Mouse (Mus musculus): ENCODE measurements at regions not wholly inside any gene's neighbourhood (a gene's known extent, or its start where the extent isn't known, plus 50 kb on each side); places are given as distances from the start of the nearest gene placed in this dataset.

DNA sequence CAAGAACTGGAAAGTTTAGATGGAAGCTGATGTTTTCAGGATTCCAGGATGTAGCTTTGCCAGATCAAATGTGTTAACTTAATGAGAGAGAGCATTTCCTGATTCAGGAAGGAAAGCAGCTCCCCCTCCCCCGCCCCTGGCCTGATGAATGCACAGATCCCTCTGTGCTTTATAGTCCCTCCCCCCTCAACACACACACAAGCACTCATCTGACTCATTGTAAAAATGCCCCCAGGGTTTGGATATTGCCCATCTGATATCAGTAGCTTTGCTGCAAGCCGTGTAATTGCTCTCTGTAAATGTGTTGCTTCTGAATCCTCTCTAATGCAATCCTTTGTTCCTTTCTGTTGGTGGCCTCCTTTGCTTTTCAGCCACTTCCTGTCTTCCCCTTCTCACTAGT, 221.5 kb upstream of the Cxxc4 start:
- Histone ChIP-seq H3K9me3 (no peaks in the 10 kb centered on the region), H3K27ac (peak overlapping the region; percentile 64), H3K27me3 (ENCODE audit: insufficient read depth, poor library complexity, severe bottlenecking) (no peaks in the 10 kb centered on the region), H3K4me1 (replicated peaks) (peaks cover 5% of the 10 kb centered on the region; the same call in 1 of the 2 replicates), H3K36me3 (no peaks in the 10 kb centered on the region), H3K4me3 (no peak overlapping the region)
- WGBS, result 63% methylated on average over 2 of the region's 2 CpGs
- peak; percentile 13 for DNase-seq (ENCODE audit: low spot score)

DNA sequence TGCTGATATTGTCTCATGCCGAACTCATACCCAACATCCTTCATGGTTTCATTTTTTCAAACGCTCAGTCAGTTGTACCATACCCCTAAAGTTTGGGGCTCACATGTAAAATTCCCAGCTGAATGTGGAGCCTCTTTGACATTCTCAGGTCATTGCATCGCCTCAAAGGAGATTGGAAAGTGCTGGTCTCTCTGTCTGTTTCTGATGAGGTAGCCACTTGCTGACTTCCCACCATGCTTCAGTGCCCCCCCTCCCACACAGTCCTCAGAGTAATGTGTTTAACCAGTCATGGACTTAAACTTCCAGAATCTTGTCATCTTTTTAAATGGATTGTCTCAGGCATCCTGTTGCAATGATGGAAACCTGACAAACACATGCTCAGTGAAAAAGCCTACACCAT, 220.9 kb upstream of the Cxxc4 start:
- no peaks in the 10 kb centered on the region for H3K27me3 ChIP-seq (ENCODE audit: insufficient read depth, poor library complexity, severe bottlenecking)
- 82% methylated on average over 3 of the region's 3 CpGs for WGBS
- H3K4me3 ChIP-seq, result no peak overlapping the region
- H3K9me3 ChIP-seq, result no peaks in the 10 kb centered on the region
- peaks cover 5% of the 10 kb centered on the region; the same call in 1 of the 2 replicates for H3K4me1 ChIP-seq (replicated peaks)
- H3K36me3 ChIP-seq, result no peaks in the 10 kb centered on the region
- H3K27ac ChIP-seq, result no peak overlapping the region
- DNase-seq (ENCODE audit: low spot score), result no peak

DNA sequence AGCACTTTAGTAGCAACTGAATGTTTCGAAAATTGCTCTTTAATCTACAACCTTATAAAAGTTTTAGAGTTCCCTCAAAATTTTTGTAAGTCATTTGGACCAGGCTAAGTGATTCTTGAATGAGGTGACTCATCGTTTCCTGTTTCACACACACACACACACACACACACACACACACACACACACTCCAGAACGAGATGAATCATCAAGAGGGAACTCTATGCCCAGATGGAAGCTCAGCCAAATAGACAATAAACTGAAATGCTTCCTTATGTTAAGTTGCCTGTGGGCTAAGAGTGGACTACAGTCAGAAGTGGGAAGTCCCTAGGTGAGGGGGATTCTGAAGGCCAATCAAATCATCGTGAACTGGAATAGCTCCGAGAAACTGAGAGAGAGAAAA, 202.4 kb upstream of the Cxxc4 start:
- DNase-seq (ENCODE audit: low spot score), result no peak
- Histone ChIP-seq H3K4me1 (replicated peaks) (no peaks in the 10 kb centered on the region), H3K36me3 (no peaks in the 10 kb centered on the region), H3K27me3 (ENCODE audit: insufficient read depth, poor library complexity, severe bottlenecking) (no peaks in the 10 kb centered on the region), H3K4me3 (no peak overlapping the region), H3K27ac (no peak overlapping the region), H3K9me3 (no peaks in the 10 kb centered on the region)
- 78% methylated on average over 5 of the region's 5 CpGs for WGBS

DNA sequence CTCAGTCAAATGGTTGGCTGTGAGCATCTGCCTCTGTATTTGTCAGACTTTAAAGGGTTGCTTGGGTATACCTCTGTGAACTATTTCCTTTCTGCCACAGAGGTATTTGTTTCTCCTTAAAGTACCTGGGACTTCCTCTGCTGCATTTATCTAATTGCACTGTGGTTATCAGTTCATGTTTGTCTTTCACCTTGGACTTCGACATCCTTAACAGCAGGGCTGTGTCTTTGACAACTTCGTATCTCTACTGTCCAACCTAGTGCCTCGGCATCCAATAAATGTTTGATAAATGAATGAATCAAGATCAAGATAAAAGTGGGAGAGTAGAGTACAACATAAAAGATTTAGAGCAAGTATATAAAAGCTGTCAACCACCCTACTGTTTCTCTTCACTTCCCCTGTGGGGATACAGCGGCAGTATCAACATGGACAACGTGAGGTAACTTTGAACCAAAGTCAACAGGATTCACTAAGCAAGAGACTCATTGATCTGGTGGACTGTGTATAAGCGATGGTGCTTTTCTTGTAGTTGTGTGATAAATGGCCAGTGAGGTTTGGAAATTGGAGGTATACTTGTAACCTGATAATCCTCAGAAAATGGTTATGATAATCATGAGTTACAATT, 199.9 kb upstream of the Cxxc4 start:
- Histone ChIP-seq H3K4me3 (no peak overlapping the region), H3K36me3 (no peaks in the 10 kb centered on the region), H3K4me1 (replicated peaks) (no peaks in the 10 kb centered on the region), H3K27ac (no peak overlapping the region), H3K9me3 (no peaks in the 10 kb centered on the region), H3K27me3 (ENCODE audit: insufficient read depth, poor library complexity, severe bottlenecking) (no peaks in the 10 kb centered on the region)
- 93% methylated on average over 6 of the region's 6 CpGs for WGBS
- no peak for DNase-seq (ENCODE audit: low spot score)

DNA sequence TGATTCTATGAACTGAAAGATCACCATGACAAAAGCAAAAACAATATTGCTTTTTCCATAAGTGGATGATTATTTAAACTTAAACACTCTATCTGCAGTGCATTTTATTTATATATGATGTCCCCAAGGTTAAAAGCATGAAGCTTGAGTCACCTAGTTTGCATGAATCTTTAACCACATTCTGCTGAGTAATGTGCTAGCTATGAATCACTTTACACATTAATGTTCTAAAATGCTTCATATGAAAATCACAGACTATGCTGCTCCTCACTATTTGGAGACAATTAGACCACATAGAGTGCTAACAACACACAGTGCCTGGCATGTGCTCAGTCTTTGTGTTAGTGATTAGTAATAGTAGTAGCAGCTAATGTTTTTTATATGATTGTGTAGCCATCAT, 185.6 kb upstream of the Cxxc4 start:
- no peaks in the 10 kb centered on the region for H3K9me3 ChIP-seq
- no peaks in the 10 kb centered on the region for H3K27me3 ChIP-seq (ENCODE audit: insufficient read depth, poor library complexity, severe bottlenecking)
- H3K27ac ChIP-seq, result no peak overlapping the region
- no peaks in the 10 kb centered on the region for H3K4me1 ChIP-seq (replicated peaks)
- H3K4me3 ChIP-seq, result no peak overlapping the region
- DNase-seq (ENCODE audit: low spot score), result no peak
- no peaks in the 10 kb centered on the region for H3K36me3 ChIP-seq

DNA sequence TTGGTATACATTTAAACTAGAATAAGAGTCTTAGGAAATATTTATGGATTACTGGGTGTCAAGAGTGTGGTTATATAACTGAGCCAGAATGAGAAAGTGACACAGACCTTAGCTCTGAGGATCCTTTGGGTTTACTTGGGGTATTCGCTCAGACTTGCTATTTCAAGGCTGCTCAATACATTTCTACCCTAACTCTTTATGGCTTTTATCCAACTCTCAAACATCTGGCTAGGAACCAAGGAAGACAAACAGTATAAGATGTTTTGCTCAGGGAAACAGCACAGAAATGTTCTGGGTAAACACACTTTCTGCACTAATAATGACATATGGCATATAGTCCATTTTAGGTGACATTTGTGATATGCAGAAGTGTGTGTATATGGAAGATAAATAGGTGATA, 153.8 kb upstream of the Cxxc4 start:
- WGBS, result 92% methylated on average over 1 of the region's 1 CpGs
- H3K36me3 ChIP-seq, result no peaks in the 10 kb centered on the region
- no peak overlapping the region for H3K27ac ChIP-seq
- H3K4me1 ChIP-seq (replicated peaks), result no peaks in the 10 kb centered on the region
- H3K27me3 ChIP-seq (ENCODE audit: insufficient read depth, poor library complexity, severe bottlenecking), result no peaks in the 10 kb centered on the region
- DNase-seq (ENCODE audit: low spot score), result no peak
- H3K9me3 ChIP-seq, result 0 out of 2 replicates have a peak, but pooled peaks cover 2% of the 10 kb centered on the region
- H3K4me3 ChIP-seq, result no peak overlapping the region

DNA sequence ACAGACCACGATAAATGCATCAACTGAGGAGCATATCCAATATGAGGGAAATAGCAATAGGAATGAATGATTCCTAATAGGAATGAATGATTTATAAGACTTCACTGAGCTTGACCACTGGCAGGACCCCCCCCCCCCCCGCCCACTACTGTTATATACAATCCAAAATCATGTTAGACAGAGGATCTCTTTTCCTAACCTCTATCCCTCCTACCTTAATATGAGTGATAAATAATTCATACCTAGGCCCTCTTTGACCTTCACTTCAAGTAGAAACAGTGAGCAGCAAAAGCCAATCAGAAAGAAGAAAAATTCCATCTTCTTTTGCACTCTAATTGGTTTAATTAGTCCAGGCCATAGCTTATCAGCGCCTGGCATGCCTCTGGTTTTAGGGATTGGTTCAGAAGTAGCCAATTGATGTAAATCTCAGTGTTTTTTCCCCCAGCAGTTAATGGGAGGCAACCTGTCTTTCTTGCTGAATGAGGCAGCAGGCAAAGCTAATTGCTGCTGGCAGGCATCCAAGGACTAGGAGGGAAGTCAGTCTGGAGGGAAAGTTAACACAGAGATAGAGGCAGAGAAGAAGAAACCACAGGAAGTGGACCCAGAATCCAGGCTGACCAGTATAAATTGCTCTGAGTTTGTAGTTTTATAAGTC, 136.7 kb upstream of the Cxxc4 start:
- Histone ChIP-seq H3K27ac (no peak overlapping the region), H3K9me3 (no peaks in the 10 kb centered on the region), H3K4me1 (replicated peaks) (0 out of 2 replicates have a peak, but pooled peaks cover 8% of the 10 kb centered on the region), H3K4me3 (no peak overlapping the region), H3K36me3 (no peaks in the 10 kb centered on the region), H3K27me3 (ENCODE audit: insufficient read depth, poor library complexity, severe bottlenecking) (no peaks in the 10 kb centered on the region)
- 74% methylated on average over 3 of the region's 3 CpGs for WGBS
- DNase-seq (ENCODE audit: low spot score), result no peak

DNA sequence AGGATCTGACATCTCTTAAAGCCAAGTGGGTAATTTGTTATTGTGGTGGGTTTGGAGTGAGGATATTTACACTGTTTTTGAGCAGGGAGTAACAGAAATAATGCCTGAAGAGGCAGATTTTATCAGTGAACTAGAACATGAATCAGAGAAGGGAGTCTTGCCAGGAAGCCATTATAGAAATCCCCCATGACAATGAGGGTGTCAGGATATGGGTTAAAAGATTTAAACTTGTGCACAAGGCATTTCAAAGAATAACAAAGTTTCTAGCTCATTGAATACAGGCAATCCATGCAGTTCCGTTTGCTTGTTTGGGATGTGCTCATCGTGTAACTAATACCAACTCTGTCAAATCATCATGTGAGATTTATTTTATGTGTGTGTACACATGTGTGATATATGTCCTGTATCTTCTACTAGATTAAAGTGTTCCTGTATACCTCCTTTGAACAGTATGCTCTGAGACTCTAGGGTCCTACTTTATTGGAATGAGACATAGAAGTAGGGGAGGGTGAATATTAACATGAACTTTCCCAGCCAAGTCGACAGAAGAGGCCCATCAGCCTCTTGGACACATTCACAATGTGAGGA, 134.0 kb upstream of the Cxxc4 start:
- Histone ChIP-seq H3K9me3 (no peaks in the 10 kb centered on the region), H3K27me3 (ENCODE audit: insufficient read depth, poor library complexity, severe bottlenecking) (no peaks in the 10 kb centered on the region), H3K4me1 (replicated peaks) (0 out of 2 replicates have a peak, but pooled peaks cover 3% of the 10 kb centered on the region), H3K27ac (no peak overlapping the region), H3K4me3 (no peak overlapping the region), H3K36me3 (no peaks in the 10 kb centered on the region)
- WGBS, result 76% methylated on average over 3 of the region's 3 CpGs
- DNase-seq (ENCODE audit: low spot score), result no peak

DNA sequence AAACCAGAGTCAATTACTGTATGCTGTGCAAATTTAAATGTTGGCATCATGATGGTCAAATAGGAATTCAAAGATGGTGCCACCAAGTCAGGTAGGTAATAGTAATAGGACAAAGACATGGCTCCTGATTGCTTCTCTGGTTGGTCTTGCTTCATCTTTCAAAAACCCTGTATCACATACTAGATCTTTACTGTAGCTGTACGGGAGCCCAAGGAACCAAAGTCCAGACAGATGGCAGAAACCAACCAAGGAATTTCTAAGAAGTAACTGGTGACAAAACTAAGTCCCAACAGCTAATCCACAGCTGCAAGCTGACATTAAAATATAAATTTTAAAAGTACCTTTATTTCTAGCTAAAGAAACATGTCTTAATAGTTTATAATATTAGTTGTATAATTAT, 131.7 kb upstream of the Cxxc4 start:
- no peaks in the 10 kb centered on the region for H3K36me3 ChIP-seq
- H3K4me1 ChIP-seq (replicated peaks), result 0 out of 2 replicates have a peak, but pooled peaks cover 3% of the 10 kb centered on the region
- 81% methylated on average over 1 of the region's 1 CpGs for WGBS

DNA sequence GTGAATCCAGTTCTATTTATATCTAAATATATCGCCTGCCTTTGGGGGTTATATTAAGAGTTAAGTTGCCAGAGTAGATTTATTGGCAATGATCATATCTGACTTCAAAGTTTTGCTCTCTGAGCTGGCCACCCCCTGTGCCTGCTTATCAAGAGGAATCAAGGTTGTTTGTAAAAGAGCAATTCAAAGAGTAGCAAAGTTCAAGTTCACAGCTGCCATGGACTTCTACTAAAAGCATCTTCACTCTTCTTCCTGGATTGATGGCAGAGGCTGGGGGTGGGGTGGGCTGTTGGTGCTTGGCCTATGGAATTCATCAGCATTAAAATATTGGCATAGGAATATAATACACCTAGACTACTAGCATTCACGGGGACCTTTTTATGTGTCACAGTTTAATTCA, 131.2 kb upstream of the Cxxc4 start:
- no peak for DNase-seq (ENCODE audit: low spot score)
- WGBS, result 91% methylated on average over 2 of the region's 2 CpGs
- Histone ChIP-seq H3K4me1 (replicated peaks) (no peaks in the 10 kb centered on the region), H3K27me3 (ENCODE audit: insufficient read depth, poor library complexity, severe bottlenecking) (no peaks in the 10 kb centered on the region), H3K36me3 (no peaks in the 10 kb centered on the region), H3K27ac (no peak overlapping the region), H3K4me3 (no peak overlapping the region), H3K9me3 (no peaks in the 10 kb centered on the region)

More for the DNA sequence above, 131.7 kb upstream of the Cxxc4 start:
- no peak for DNase-seq (ENCODE audit: low spot score)
- Histone ChIP-seq H3K4me3 (no peak overlapping the region), H3K27ac (no peak overlapping the region), H3K27me3 (ENCODE audit: insufficient read depth, poor library complexity, severe bottlenecking) (no peaks in the 10 kb centered on the region), H3K9me3 (no peaks in the 10 kb centered on the region)

DNA sequence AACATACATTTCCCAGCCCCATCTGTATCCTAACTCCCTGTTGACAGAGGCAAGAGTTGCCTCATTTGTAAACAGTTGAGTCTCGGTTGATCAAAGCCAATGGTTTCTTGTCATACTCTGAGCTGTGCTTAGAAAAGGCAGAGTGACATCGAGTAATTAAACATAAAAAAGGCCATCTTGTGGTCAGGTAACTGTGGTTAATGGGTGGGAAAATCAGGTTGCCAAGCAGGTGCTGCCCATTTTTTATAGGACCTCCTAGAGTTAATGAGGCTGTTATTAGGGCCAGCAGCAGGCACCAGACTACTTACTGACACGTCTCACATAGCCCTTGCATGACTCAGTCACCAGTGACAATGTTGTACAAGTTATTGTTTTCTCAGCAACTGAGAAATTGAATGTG, 130.7 kb upstream of the Cxxc4 start:
- H3K4me3 ChIP-seq, result no peak overlapping the region
- WGBS, result 74% methylated on average over 3 of the region's 3 CpGs
- no peak overlapping the region for H3K27ac ChIP-seq
- H3K27me3 ChIP-seq (ENCODE audit: insufficient read depth, poor library complexity, severe bottlenecking), result no peaks in the 10 kb centered on the region
- H3K4me1 ChIP-seq (replicated peaks), result no peaks in the 10 kb centered on the region
- no peaks in the 10 kb centered on the region for H3K9me3 ChIP-seq
- DNase-seq (ENCODE audit: low spot score), result no peak
- no peaks in the 10 kb centered on the region for H3K36me3 ChIP-seq

DNA sequence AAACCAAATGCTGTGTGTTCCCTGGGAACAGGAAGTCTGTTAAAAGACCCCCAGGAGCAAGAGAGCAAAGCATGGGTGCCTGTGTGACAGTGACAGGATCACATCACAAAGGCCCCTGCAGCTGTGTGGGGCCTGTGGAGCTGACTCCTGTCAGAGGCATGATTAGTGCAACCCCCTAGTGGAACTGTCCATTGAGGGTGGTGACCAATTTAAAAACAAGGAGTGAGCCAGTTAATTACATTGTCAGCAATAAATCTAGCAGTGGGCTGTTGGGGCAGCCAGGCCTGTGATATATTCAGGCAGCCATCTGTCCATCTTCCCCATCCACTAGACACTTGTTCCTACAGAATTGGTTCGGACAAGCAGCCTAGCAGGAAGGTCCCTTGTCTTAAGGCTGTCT, 121.8 kb upstream of the Cxxc4 start:
- Histone ChIP-seq H3K4me3 (no peak overlapping the region), H3K4me1 (replicated peaks) (peaks cover 15% of the 10 kb centered on the region), H3K27ac (peak overlapping the region; percentile 31; the same call in 1 of the 2 replicates), H3K27me3 (ENCODE audit: insufficient read depth, poor library complexity, severe bottlenecking) (no peaks in the 10 kb centered on the region), H3K9me3 (no peaks in the 10 kb centered on the region), H3K36me3 (no peaks in the 10 kb centered on the region)
- 47% methylated on average over 1 of the region's 1 CpGs for WGBS
- DNase-seq (ENCODE audit: low spot score), result peak; percentile 20

DNA sequence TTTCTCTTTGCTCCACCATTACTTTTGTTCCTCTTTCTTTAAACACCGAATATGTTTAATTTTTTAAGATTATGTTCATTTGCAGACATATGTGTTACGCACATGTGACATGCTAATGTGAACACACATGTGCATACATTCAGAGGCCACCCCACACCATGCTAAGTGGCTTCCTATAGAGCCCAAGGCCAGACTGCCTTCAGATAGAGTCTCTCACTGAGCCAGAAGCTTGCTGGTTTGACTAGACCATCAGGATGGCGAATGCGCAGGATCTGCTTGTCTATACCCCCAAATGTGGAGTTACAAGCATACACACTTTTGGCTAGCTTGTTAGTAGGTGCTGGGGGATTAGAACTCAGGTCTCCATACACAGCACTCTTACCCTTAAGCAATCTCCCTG, 121.3 kb upstream of the Cxxc4 start:
- Histone ChIP-seq H3K4me1 (replicated peaks) (peaks cover 15% of the 10 kb centered on the region), H3K27me3 (ENCODE audit: insufficient read depth, poor library complexity, severe bottlenecking) (no peaks in the 10 kb centered on the region), H3K4me3 (no peak overlapping the region), H3K36me3 (no peaks in the 10 kb centered on the region), H3K9me3 (no peaks in the 10 kb centered on the region), H3K27ac (no peak overlapping the region; the same call in 1 of the 2 replicates)
- 96% methylated on average over 4 of the region's 4 CpGs for WGBS
- no peak for DNase-seq (ENCODE audit: low spot score)

Data from hindbrain, embryonic 10.5 days (tissue).